Mouse (Mus musculus) lung, postnatal 0 days (tissue): ENCODE results near the gene Tmem186.

Experiments
- CTCF ChIP-seq: IDR thresholded peaks from 2 replicates; pipeline ENCODE4 v1.5.1; 2016; ENCODE audit warnings: antibody characterized with exemption, mild to moderate bottlenecking
- EP300 ChIP-seq: IDR thresholded peaks from 2 replicates; pipeline ENCODE4 v1.6.1; 2016; ENCODE audit warnings: antibody characterized with exemption, mild to moderate bottlenecking, control low read depth

DNA sequence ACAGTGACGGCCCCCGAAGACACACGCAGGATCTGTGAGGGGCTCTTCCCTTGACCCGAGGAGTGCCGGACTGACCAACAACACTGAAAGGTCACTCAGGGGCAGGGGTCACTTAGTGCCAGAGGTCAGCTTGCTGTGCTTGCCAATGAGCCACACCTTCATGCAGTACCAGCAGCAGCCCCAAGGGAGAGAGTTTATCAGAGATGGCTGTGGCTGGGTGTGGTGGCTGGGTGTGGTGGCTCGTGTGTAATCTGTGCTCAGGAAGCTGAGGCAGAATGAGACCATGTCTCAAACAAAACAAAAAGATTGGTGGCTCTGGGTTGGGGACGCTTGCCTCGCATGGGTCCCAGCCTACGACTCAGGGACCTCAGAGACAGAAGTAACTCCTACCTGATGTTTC, 18.1 kb upstream of the Tmem186 start:
- TF ChIP-seq CTCF (peak; percentile 49), EP300 (peak; percentile 35; the same call in 1 of the 2 replicates)
